In the genomic region with DNA sequence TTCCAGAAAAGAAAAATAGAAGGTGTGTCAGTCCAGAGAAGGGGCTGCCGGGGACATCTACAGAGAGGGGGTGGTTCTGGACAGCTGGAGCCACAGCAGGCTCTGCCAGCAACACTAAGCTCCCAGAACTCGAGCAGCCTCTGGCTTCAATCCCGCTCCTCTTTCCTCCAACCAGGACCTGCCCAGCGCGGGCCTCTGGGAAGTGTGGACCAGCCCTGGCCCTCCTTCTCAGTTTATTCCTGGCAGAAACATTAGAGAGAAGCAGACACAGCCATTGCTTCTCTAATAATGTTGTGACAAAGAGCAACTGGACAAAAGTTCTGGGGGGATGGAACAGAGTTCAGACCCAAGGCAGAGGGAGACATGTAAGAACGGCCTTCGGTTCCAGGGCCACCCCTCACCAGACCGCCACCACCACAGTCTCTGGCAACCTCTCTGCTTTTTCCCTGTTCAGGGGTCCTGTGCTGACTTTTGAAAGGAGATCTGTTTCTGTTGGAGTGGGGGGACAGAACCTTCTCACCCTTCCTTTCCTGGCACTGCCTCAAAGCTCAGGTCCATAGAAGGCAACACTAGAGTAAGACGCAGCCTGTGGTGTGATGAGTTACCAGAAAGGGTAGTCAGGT, we compare ENCODE assay signal across 8 mouse cellular contexts.
DNase-seq lines count a peak whose midpoint lies in the region; ATAC-seq and TF ChIP-seq lines count a peak whose summit lies in the region.

No protein-coding gene starts in this region.

- H3K27ac ChIP-seq in left cerebral cortex, adult 2 months: peak overlapping the region; percentile 73
- H3K27ac ChIP-seq in heart, embryonic 14.5 days (replicated peaks in 1 of 2; ENCODE audit: control insufficient read depth in 1 of 2, insufficient read depth in 1 of 2, low read depth in 2 of 2, low read length in 2 of 2): peak overlapping the region; percentile 30 to 57
- H3K27ac ChIP-seq in limb, embryonic 10.5 days: peak overlapping the region; percentile 17; the same call in 1 of the 2 replicates
- peak overlapping the region; percentile 87 for H3K27ac ChIP-seq in stomach, embryonic 16.5 days (ENCODE audit: low read length)

- peak overlapping the region; percentile 40; the same call in 1 of the 2 replicates for H3K9ac ChIP-seq in heart, embryonic 14.5 days (ENCODE audit: low read length)
- peak overlapping the region; percentile 24; the same call in 1 of the 2 replicates for H3K9ac ChIP-seq in stomach, embryonic 16.5 days (ENCODE audit: low read length)

- H3K4me2 ChIP-seq in heart, embryonic 14.5 days (ENCODE audit: low read length): no peak overlapping the region
- no peak overlapping the region for H3K4me2 ChIP-seq in stomach, embryonic 16.5 days (ENCODE audit: low read depth, low read length)

- 66% methylated on average over 9 of the region's 9 CpGs for WGBS in heart, embryonic 14.5 days
- 88% methylated on average over 9 of the region's 9 CpGs for WGBS in limb, embryonic 10.5 days
- WGBS in stomach, embryonic 16.5 days: 41% methylated on average over 9 of the region's 9 CpGs

- no peak for ATAC-seq in heart, embryonic 14.5 days (ENCODE audit: insufficient number of reproducible peaks, insufficient read depth, low FRiP score, low read depth)
- ATAC-seq in stomach, embryonic 16.5 days (ENCODE audit: insufficient read depth, low FRiP score): peak; percentile 86

- no peaks in the 10 kb centered on the region for H3K27me3 ChIP-seq in heart, embryonic 14.5 days (ENCODE audit: control insufficient read depth, insufficient read depth, low read length)
- no peaks in the 10 kb centered on the region for H3K27me3 ChIP-seq in limb, embryonic 10.5 days (ENCODE audit: low read depth, poor library complexity, severe bottlenecking)
- H3K27me3 ChIP-seq in stomach, embryonic 16.5 days (ENCODE audit: control insufficient read depth, insufficient read depth, low read length): no peaks in the 10 kb centered on the region

- intact Hi-C loops in left cerebral cortex, adult 2 months (cut with DNase I): loop anchor here (2.0 kb wide), 1 partner anchor 19 kb away; no protein-coding TSS in a partner anchor

- H3K9me3 ChIP-seq in heart, embryonic 14.5 days (ENCODE audit: control insufficient read depth, low read length): no peaks in the 10 kb centered on the region
- H3K9me3 ChIP-seq in limb, embryonic 10.5 days (replicated peaks): no peaks in the 10 kb centered on the region
- no peaks in the 10 kb centered on the region for H3K9me3 ChIP-seq in stomach, embryonic 16.5 days (replicated peaks; ENCODE audit: control insufficient read depth, low read length)

- H3K4me1 ChIP-seq in heart, embryonic 14.5 days (ENCODE audit: control insufficient read depth in 2 of 2, insufficient read depth in 2 of 2, low read length in 2 of 2): peaks cover 54 to 88% of the 10 kb centered on the region in 2 experiments
- H3K4me1 ChIP-seq in limb, embryonic 10.5 days: peaks cover 36% of the 10 kb centered on the region
- H3K4me1 ChIP-seq in stomach, embryonic 16.5 days (ENCODE audit: control insufficient read depth, insufficient read depth, low read length): peaks cover 24% of the 10 kb centered on the region

- no peak overlapping the region for H3K4me3 ChIP-seq in left cerebral cortex, adult 2 months
- H3K4me3 ChIP-seq in heart, embryonic 14.5 days (ENCODE audit: control insufficient read depth in 1 of 2, insufficient read depth in 1 of 2, low read depth in 1 of 2, low read length in 2 of 2): no peak overlapping the region
- no peak overlapping the region for H3K4me3 ChIP-seq in limb, embryonic 10.5 days
- H3K4me3 ChIP-seq in stomach, embryonic 16.5 days (replicated peaks; ENCODE audit: low read length): no peak overlapping the region

- no peak for TF ChIP-seq CTCF in left cerebral cortex, adult 2 months (IDR thresholded peaks at IDR 0.05)

- peak; percentile 62 for DNase-seq in adrenal gland, postnatal 10 days
- no peak for DNase-seq in adrenal gland, postnatal 4 days (ENCODE audit: low spot score in 2 of 2)
- DNase-seq in left cerebral cortex, adult 2 months (ENCODE audit: extremely low spot score in 1 of 2, low spot score in 2 of 2): peak in 1 of 2 experiments; percentile 33
- DNase-seq in left cerebral cortex, adult 11 months (ENCODE audit: low spot score): no peak
- DNase-seq in limb, embryonic 10.5 days (ENCODE audit: low spot score): no peak
- DNase-seq in B cell, adult 2 months: no peak

- peaks cover 73% of the 10 kb centered on the region for H3K36me3 ChIP-seq in heart, embryonic 14.5 days (ENCODE audit: control insufficient read depth, insufficient read depth, low read length)
- peaks cover 29% of the 10 kb centered on the region for H3K36me3 ChIP-seq in limb, embryonic 10.5 days
- H3K36me3 ChIP-seq in stomach, embryonic 16.5 days (ENCODE audit: control insufficient read depth, insufficient read depth, low read length): no peaks in the 10 kb centered on the region

Comparison
In these comparisons a context has a peak if more than half of its experiments do, and no peak if none do; other contexts are left out.
1. H3K27ac ChIP-seq: peak in every context shown above with its lines; median percentile 87 in stomach, embryonic 16.5 days; 73 in left cerebral cortex, adult 2 months; 44 in heart, embryonic 14.5 days; 17 in limb, embryonic 10.5 days.